Mouse (Mus musculus): ENCODE results near the gene Plcg1. TPM values are rescaled to one million over a fixed set of nuclear protein-coding genes. Genes with fewer than 3 reads are reported as not detected.
A peak's percentile ranks its signal among the peaks of the same experiment; 100 is the strongest.

Gene Plcg1
- total RNA-seq (2021): 10 to 100 TPM; 95.9 to 96.4 TPM

DNA sequence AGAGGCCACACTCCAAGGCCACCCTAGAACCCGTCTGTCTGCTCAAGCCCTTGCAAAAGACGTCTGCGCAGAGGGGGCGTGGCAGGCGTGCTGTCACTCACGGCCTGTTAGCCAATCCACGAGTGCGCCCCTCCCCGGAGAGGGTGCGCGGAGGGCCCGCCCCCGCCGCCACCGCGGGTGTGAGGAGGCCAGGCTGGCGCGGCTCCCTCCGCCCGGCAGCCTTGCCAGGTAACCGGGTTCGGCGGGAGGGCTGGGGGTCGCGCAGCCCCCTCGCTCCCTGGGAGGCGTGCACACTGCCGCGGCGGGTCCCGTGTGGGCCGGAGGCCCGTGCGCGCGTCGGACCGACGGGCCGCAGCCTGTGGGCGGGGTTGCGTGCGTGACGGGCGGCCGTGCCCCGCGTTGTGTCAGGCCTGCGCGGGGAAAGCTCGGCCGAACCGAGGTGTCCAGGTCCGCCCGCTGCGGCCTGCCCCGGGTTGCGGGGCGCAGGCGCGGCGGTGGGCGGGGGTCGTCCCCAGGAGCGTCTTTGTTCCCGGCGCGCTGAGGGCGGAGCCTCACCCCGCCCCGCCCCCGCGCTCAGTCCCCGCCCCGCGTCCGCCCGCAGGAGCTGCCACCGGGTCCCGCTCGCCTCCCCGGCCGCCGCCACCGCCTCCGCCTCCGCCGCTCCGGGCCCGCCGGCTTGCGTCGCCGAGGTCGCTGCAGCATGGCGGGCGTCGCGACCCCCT lies at the start of gene Plcg1:
TSS of gene Plcg1 (plus strand) at position 184 of the 722 bp plus-strand sequence.
- peak; percentile 82 to 84 for DNase-seq (ENCODE audit: extremely low spot score in 1 of 2, low spot score in 1 of 2)

DNA sequence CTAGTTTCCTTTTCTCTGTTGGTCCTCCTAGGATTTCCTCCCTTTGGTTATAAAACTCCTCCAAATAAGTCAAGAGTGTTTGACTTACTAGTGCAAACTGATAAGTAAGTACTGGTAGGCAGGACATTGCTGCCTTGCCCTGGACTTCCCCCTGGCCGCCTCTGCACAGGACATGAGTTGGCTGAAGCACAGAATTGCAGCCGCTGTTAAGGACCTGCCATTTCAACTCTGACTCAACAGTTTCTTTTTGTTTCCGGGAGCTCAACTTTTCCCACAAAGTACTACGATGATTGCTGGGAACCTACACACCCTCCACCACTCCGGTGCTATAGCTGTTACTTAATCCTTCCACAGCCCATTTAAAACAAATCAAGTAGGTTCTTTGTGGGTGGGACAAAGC lies 30.8 kb upstream of the Plcg1 start:
- DNase-seq (ENCODE audit: extremely low spot score in 1 of 2, low spot score in 1 of 2): no peak

DNA sequence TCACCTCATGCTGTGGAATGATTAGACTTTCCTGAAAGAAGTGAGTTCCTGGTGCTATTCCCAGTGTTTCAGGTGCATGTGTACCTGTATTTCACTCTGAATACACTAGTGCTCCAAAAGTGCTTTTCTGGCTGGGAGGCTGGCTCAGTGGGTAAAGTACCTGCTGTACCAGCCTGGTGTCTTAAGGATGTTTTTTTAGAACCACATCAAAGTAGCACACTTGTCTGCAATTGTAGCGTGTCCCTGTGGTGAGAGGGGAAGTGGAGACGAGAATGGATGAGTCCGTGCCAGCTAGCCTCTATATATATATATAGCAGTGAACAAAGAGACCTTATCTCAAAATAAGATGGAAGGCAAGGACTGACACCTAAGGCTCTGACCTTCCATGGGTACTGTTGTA lies 29.5 kb upstream of the Plcg1 start:
- no peak for DNase-seq (ENCODE audit: extremely low spot score in 1 of 2, low spot score in 1 of 2)

DNA sequence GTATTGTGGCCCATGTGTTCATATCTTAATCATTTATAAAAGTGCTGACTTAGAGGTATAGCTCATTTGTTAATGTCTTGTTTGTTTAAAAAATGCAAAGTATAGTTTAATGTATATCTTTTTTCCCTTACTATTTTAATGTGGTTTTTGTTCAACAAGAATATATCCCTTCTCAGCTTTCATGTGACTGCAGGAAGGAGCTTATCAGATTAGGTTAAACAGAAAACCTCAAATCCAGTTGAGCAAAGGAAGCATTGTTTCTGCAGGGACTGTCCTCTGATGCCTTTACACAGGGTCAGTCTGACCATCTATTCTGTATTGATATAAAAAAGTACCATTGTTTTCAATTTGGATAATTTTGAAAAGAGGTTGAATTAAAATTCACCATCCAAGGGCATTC lies 28.3 kb upstream of the Plcg1 start:
- no peak for DNase-seq (ENCODE audit: extremely low spot score in 1 of 2, low spot score in 1 of 2)

DNA sequence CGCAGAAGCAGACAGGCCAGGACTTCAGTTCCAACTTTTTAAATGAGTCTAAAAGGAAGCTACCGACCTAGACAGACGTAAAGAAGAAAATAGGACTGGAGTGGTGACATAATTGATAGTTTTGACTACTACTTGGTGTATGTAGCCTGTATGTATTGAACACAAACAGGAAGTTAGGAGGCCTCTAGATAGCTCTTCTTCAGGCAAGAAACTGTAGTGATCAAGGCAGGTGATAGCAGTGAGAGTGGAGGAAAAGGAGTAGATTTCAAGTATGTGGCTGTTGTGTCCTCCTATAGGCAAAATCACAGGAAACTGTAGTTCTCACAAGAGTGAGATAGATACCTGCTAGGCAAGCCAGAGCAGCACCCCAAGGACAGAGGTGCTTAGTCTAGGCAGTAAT lies 23.4 kb upstream of the Plcg1 start:
- DNase-seq (ENCODE audit: extremely low spot score in 1 of 2, low spot score in 1 of 2): no peak

DNA sequence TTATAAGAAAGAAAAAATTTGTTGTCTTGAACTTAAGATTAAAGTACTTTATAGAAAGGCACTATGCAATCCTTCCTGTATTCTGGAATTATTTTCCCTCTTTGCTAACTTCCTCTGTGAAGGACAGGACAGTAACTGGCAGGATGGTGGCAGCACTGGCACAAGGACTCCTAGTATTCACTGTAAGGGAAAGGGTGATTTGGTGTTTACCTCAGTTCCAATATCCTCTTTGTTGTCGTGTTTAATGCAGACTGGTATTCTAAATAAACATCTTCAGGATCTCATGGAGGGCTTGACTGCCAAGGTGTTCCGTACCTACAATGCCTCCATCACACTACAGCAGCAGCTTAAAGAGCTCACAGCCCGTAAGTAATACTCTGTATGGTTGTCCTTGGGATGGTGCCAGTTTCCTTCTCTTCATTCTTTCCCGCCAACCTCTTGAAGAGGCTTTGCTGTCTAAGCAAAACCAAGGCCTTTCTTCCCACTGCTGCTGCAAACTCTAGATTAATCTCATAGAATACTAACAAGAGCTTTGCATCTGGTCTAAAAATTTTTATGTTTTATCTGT lies 15.6 kb upstream of the Plcg1 start:
- no peak for DNase-seq (ENCODE audit: extremely low spot score in 1 of 2, low spot score in 1 of 2)

DNA sequence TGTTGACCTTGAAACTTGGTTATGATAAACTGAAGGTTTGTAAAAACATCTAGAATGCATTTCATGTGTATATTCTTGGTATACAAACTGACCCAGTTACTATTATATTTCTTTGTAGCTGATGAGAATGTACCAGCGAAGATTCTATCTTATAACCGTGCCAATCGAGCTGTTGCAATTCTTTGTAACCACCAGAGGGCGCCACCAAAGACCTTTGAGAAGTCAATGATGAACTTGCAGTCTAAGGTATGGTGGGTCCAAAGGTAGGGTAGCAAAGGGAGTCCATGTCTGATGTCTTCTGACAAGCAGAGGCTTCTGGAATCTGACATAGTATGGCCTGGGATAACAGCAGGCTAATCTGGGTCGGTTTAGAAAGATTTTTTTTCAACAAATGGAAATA lies 13.8 kb upstream of the Plcg1 start:
- DNase-seq (ENCODE audit: extremely low spot score in 1 of 2, low spot score in 1 of 2): peak in 1 of 2 experiments; percentile 45

DNA sequence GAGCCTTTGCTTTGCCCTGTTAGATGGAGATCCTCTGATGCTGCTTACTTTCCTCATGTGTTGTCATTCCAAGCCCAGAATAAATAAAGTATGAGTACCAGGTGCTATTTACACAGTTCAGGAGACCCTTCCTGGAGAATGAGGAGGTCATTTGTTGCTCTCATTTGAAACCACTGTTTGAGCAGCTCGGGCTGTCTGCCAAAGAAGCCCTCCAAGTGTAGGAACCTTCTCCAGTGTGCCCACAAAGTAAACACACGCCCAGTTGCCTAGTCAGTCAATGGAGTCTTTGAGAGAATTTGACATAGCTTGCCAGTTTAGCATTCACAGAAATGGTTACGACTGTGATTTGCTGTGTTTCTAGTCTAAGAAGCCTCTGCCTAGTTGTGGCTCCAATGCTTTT lies 12.3 kb upstream of the Plcg1 start:
- DNase-seq (ENCODE audit: extremely low spot score in 1 of 2, low spot score in 1 of 2): no peak

DNA sequence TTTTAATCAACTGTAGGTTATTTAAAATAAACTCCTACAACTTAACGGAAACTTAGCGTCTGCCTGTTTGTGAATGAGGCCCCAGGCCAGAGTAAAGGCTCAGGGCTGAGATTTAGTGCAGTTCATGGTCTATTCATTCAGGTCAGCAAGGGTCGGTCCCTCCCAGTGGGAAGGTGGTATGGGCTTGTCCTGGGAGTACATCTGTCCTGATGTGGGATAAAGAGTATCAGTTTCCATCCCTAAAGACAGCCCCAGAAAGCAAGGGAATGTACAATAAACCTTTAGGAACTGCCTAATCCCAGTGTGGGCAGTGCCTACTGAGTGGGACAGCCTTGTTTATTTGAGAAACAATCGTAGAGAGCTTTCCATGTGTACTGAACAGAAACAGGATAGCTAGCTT lies 8.4 kb upstream of the Plcg1 start:
- no peak for DNase-seq (ENCODE audit: extremely low spot score in 1 of 2, low spot score in 1 of 2)

DNA sequence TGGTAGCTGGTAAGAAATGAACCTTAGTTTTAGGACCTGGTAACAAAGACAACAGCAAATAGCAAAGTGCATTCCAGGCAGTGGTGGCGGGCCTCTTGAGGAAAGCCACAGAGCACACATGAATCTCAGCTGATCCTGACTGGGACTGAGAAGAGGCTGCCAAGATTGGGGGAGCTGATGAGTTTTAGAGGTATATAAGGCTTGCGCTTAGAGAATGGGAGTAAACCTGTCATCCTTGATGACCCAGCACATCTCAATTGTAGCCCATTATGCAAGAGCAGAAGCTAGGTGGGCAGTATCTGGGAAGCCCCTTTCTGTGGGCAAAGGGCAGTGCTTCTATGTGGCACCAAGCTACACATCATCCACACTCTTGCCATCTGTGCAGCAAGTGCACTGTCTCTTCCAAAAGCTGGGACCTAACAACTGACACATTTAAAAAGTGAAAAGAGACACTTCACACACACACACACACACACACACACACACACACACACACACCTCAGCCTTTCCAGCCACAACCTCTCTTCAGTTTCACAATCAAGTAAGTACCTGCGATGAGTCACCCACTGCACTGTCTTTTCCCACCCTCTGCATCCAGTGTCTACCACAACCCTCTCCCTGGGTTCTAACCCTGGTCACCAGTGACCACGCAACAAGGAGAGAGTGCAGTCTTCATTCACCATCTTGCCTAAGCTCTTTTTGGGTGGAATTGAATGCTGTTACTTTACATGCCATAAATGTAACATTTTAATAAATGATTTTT lies 7.3 kb upstream of the Plcg1 start:
- no peak for DNase-seq (ENCODE audit: extremely low spot score in 1 of 2, low spot score in 1 of 2)

DNA sequence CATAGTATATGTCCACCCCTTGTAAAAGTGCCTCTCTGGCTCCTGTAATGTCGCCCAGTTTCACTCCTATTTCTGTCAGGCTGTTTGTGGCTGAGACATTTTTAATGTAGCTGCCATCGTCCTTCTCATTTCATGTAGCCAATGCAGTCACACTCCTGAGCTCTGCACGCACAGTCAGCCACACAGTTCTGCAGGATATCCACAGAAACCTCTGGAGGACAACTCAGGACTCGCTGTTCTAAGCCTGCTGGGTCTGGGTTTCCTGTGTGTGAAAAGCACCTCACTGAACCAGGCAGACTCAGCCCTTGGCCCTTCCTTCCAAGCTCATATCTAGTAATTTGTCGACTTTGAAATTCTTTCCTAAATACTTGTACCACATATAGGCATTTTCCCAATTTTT lies 6.6 kb upstream of the Plcg1 start:
- no peak for DNase-seq (ENCODE audit: extremely low spot score in 1 of 2, low spot score in 1 of 2)

DNA sequence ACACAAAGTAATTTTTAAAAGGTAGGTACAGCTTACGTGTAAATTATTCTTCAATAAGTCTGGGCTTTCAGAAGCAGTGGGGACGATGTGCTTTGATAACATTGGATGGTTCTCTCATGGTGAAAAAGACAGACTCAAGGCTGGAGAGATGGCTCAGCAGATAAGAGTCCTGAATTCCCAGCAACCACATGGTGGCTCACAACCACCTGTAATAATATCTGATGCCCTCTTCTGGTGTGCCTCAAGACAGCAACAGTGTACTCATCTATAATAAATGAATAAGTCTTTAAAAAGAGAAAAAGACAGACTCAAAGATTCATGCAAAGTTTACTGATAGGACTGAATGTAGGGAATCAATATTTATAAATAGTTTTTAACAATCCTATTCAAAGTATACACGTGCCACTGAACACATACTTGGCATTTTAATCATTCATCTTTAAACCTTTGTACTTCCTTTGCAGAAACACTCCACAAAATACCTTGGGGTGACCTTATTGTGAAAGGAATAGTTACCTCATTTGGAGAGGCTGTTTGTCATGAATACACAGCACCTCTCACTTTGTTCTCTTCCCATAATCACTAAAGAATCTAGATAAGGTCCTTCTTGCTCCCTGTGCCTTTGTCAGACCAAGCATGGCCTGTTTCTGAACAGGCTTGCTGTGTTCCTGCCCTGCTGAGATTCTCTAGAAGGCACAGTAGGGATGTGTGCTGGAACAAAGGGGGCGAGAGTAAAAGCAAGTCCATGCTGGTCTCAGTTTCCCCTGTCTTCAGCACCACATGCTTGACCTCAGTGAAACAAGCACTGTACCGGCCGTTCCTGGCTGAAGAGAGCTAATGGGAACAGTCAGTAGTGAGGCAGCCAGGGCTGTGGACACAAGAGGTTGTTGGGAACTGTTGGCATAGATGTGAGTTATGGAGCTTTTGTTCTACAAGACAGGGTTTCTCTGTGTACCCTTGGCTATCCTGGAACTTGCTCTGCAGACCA lies 4.9 kb upstream of the Plcg1 start:
- DNase-seq (ENCODE audit: extremely low spot score in 1 of 2, low spot score in 1 of 2): no peak

DNA sequence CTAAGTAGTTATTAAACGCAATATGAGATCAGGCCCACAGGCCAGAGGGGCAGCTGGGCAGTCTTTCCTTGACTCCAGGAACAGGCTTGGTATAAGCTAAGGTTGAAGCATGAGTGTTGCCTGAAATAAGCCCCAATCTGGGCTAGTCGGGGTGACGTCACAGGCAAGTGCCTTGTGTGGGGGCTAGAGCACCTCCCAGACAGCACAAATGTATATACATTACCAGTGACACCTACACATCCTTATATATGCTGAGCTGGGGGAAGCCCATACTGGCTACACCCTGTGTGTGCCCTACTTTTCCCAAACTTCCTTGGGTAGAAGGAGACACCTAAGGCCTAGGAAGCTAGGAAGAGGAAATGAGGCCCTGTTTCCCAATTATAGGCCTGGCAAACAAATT lies 2.1 kb upstream of the Plcg1 start:
- peak in 1 of 2 experiments; percentile 1 for DNase-seq (ENCODE audit: extremely low spot score in 1 of 2, low spot score in 1 of 2)

DNA sequence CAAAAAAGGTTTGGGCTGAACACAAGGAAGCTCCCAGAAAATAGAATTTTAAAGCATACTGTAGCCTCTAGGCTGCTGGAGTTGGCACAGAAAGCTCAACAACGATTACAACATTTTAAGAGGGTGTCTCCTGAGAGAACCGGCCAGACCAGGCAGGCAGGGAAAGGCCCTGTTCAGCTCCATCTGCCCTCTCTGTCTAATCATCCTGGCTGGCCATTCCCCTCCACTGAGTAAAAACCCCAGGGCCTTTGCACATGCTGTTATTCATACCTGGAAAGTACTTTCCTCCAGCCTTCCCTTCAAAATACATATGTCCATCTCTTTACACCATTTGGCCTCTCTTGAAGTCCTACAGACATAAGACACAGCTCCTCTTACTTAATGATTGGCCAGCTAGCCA lies 1.7 kb upstream of the Plcg1 start:
- peak in 1 of 2 experiments; percentile 1 for DNase-seq (ENCODE audit: extremely low spot score in 1 of 2, low spot score in 1 of 2)

DNA sequence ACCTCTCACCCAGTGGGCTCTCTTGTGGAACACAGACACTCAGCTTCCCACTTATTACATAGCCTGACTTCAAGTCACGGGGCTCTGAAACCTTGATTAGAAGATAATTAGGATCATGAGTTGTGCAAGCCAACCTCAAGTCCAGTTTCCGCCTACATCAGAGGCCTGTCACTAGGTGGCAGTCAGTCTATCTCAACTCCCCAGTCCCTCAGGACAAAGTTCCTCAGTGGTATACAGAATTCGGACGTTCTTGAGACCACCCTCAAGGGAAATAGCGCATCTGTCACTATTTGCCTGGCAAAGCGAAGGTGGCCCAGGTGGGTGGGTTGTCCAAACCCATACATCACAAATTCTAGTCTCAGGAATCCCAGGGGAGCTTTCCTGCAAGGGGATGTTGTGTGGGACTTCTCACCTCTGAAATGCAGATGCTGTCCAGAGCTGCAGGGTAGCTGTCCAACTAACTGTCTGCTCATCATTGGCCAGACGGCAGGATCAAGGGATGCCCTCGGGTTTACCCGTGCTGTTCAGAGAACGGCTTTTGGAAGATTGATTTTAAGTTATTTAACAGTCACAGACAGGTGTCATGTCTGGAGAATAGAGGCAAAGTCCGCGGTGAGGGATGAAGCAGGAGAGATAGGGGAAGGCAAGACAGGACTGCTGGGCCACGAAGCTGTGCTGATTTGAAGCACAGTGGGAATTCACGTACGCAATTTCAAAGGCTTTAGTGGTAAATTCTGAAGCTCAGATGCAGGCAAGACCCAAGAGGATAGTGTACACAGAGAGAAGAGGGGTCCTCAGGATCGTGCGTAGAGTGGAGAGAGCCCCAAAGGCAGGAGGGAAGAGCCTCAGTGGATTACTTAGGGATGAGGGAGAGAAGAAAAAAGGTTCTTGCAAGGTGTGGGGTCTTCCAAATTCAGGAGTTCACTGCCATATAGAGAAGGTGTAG lies 976 bp upstream of the Plcg1 start:
- DNase-seq (ENCODE audit: extremely low spot score in 1 of 2, low spot score in 1 of 2): peak in 1 of 2 experiments; percentile 4

DNA sequence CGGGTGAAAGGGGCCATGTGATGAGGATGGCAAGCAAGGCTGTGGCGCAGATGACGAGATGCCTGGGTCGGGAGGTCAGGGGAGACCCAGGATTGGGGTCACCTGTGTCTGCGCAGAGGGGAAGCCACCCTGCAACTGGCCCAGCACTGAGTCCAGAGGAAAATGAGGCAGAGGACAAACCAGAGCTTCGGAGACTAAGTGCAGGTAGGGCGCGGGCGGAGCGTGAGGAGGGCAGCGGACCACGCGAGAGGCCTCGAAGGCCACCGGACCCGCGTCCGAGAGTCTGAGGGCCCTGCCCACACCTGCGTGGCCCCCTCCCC lies 343 bp upstream of the Plcg1 start:
- DNase-seq (ENCODE audit: extremely low spot score in 1 of 2, low spot score in 1 of 2): no peak

DNA sequence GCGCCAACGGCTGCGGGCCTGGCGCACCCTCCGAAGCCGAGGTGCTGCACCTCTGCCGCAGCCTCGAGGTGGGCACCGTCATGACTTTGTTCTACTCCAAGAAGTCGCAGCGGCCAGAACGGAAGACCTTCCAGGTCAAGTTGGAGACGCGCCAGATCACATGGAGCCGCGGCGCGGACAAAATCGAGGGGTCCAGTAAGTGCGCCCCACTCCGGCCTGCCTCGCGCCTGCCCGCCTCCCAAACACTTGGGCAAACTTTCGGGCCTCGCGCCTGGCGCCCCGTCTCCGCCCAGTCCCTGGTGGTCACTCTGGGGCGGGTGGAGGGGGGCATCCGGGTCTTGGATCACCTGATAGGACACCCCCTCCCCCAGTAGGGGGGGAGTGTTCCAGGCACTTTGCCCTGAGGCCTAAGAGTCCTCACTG lies 750 bp downstream of the Plcg1 start:
- DNase-seq (ENCODE audit: extremely low spot score in 1 of 2, low spot score in 1 of 2): peak; percentile 45 to 56

DNA sequence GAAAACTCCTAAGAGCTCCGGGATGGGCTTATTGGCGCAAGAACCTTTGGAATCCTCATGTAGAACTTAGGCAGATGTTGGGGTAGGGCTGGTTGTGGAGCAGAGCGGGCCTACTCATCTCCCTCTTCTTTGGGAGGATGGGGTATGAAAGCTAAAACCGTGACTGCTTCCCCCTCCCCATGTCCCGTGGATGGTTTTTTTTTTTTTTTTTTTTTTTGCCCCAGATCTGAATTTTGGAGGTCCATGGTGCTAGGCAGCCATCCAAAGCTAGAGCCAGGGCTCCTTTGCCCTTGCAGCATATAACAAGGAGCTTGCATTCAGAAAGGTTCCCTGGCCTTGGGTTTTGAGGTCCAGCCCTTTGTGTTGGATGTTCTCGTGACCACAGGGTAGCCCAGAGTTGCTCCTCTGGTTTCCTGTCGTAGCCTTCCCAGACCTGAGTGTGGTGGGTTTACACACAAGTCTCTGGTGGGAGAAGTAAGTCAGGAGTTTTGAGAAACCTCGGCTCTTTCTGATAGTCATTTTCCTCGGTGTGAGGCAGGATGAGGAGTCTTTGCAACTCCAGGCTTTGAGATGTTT lies 1.4 kb downstream of the Plcg1 start:
- no peak for DNase-seq (ENCODE audit: extremely low spot score in 1 of 2, low spot score in 1 of 2)

DNA sequence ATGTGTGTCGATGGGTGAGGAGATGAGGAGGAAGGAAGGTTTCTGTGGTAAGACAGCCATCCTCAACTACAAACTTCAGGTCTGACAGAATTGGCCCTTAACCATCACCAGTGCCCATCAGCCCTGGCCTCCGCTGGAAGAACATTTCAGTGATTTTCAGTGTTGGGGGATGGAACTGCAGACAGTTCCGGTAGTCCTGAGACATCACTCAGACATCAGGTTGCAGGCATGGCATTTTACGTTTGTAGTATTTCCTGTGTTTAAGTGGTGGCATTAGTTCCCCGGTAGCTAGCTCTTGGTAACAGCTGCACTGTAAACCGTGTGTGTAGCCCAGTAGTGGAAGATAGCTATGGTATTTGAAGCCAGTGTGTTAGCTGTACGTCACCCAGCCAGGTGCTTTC lies 2.0 kb downstream of the Plcg1 start:
- DNase-seq (ENCODE audit: extremely low spot score in 1 of 2, low spot score in 1 of 2): no peak

Measured in layer of hippocampus, postnatal 25 days (tissue).